Mouse (Mus musculus): Measurements from ENCODE around the gene Aunip. TPM values are rescaled to one million over a fixed set of nuclear protein-coding genes. Genes with fewer than 3 reads are reported as not detected.

Gene Aunip
- total and polyA plus RNA-seq, 2 experiments from 2014 or later: 1.1 to 1.8 TPM

DNA sequence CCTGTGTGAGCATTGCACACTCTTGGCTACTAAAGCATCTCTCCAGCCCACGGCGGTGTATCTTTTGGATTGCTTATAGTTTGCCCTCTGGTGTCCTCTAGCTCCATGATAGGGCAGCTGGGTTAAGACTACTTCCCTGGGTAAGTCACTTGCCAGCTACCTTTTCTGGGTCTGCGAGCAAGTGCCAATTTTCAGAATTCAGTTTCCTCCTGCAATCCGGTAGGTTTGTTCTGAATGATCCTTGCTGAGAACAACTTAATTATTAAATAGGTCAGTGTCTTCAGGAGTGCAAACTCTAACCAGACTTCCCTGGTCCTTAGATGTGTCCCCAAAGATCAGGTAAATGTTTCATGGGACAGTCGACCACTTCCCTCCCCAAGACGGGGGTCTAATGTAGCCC lies 9.7 kb upstream of the Aunip start:
- Histone ChIP-seq H3K4me3 (ENCODE audit: low read depth, low read length) (no peak overlapping the region), H3K9ac (no peak overlapping the region), H3K36me3 (ENCODE audit: insufficient read depth) (no peaks in the 10 kb centered on the region), H3K27me3 (ENCODE audit: insufficient read depth, low read length) (no peaks in the 10 kb centered on the region), H3K27ac (ENCODE audit: low read depth, low read length) (no peak overlapping the region), H3K4me2 (ENCODE audit: low read depth) (no peak overlapping the region), H3K4me1 (ENCODE audit: insufficient read depth) (no peaks in the 10 kb centered on the region; the same call in 1 of the 2 replicates), H3K9me3 (ENCODE audit: low read length) (no peaks in the 10 kb centered on the region)
- no peak for TF ChIP-seq CTCF (IDR thresholded peaks at IDR 0.05; ENCODE audit: low read depth)
- ATAC-seq (no peak), DNase-seq (no peak)
- WGBS: 95% methylated on average over 6 of the region's 6 CpGs

DNA sequence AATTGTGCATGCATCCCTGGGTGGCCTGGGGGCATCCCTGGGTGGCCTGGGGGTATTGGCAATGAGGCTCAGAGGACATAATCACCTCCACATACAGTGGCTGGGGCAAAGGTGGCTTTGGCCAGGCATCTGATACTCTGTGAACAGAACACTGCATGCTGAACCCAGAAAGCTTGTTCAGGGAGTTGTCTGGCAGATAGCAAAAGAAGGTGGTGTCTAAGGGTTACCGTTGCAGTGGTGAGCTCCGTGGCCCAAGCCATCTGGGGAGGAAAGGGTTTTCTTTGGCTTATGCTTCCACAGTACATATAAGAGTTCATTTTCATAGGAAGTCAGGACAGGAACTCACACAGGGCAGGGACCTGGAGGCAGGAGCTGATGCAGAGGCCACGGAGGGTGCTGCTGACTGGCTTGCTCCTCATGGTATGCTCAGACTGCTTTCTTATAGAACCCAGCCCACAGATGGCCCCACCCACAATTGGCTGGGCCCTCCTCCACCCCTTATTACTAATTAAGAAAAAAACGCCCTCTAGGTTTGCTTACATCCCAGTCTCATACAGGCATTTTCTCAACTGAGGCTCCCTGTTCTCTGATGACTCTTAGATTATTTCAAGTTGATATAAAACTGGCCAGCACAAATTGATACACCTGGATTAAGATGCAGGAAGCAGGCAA lies 7.0 kb upstream of the Aunip start:
- no peaks in the 10 kb centered on the region for H3K4me1 ChIP-seq (ENCODE audit: insufficient read depth)
- ATAC-seq: no peak
- 80% methylated on average over 4 of the region's 4 CpGs for WGBS
- DNase-seq: no peak
- no peak overlapping the region for H3K27ac ChIP-seq (ENCODE audit: low read depth, low read length)
- no peak for TF ChIP-seq CTCF (IDR thresholded peaks at IDR 0.05; ENCODE audit: low read depth)
- no peak overlapping the region for H3K4me3 ChIP-seq (ENCODE audit: low read depth, low read length)
- no peak overlapping the region for H3K9ac ChIP-seq
- no peaks in the 10 kb centered on the region for H3K27me3 ChIP-seq (ENCODE audit: insufficient read depth, low read length)
- no peaks in the 10 kb centered on the region for H3K9me3 ChIP-seq (ENCODE audit: low read length)
- peaks cover 19% of the 10 kb centered on the region for H3K36me3 ChIP-seq (ENCODE audit: insufficient read depth)
- H3K4me2 ChIP-seq (ENCODE audit: low read depth): no peak overlapping the region

DNA sequence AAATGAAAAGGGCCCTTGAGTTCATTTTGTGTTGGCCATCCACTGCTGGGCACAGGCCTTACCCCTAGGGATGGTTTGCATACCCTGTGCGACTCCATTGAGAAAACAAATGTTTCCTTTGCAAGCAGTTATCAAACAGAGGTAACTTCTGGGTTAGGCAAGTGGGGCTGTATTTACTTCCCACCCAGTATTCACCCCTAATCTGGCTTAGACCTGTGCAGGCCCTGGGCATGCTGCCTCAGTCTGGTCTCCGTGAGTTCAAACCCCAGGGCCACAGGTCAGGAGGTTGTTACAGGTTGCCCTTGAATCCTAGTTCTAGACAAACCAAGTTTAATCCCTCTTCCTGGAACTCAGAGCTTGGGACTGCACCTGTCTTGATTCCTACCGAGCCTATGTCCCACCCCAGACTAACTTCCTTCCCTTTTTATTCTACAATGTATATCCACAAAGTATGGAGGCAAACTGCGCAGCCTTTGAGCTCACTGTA lies 5.5 kb upstream of the Aunip start:
- Histone ChIP-seq H3K4me2 (ENCODE audit: low read depth) (no peak overlapping the region), H3K27ac (ENCODE audit: low read depth, low read length) (no peak overlapping the region), H3K36me3 (ENCODE audit: insufficient read depth) (peaks cover 19% of the 10 kb centered on the region), H3K4me3 (ENCODE audit: low read depth, low read length) (no peak overlapping the region), H3K4me1 (ENCODE audit: insufficient read depth) (no peaks in the 10 kb centered on the region), H3K9ac (no peak overlapping the region), H3K27me3 (ENCODE audit: insufficient read depth, low read length) (no peaks in the 10 kb centered on the region), H3K9me3 (ENCODE audit: low read length) (no peaks in the 10 kb centered on the region)
- 90% methylated on average over 4 of the region's 4 CpGs for WGBS
- no peak for ATAC-seq
- DNase-seq: no peak
- TF ChIP-seq CTCF (IDR thresholded peaks at IDR 0.05; ENCODE audit: low read depth): no peak

DNA sequence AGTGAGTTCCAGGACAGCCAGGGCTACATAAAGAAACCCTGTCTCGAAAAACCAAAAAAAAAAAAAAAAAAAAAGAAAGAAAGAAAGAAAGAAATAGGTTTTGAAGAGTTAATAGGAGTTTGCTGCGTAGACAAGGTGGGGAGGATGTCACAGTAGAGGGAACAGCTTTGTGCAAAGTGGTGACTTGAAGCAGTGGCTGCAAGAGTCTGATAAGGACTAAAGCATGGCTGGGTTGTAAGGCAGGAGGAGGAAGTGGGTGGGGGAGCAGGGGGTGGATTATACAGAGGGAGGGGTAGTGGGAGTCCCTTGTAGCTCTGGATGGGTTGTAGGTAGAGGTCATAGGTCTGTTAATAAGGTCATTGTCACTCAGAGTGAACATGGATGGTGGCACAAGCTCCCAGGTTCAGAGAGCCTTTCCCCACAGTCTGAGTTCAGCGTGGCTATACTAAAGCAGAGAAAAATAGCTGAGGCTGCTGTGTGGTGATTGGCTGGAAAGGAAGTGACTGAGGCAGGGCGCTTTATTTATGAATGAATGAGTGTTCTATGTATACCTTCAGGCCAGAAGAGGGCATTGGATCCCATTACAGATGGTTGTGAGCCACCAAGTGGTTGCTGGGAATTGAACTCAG lies 4.7 kb upstream of the Aunip start:
- Histone ChIP-seq H3K4me3 (ENCODE audit: low read depth, low read length) (no peak overlapping the region), H3K9ac (no peak overlapping the region), H3K9me3 (ENCODE audit: low read length) (no peaks in the 10 kb centered on the region), H3K27me3 (ENCODE audit: insufficient read depth, low read length) (no peaks in the 10 kb centered on the region), H3K36me3 (ENCODE audit: insufficient read depth) (peaks cover 19% of the 10 kb centered on the region), H3K4me1 (ENCODE audit: insufficient read depth) (no peaks in the 10 kb centered on the region), H3K27ac (ENCODE audit: low read depth, low read length) (no peak overlapping the region), H3K4me2 (ENCODE audit: low read depth) (no peak overlapping the region)
- DNase-seq: no peak
- no peak for TF ChIP-seq CTCF (IDR thresholded peaks at IDR 0.05; ENCODE audit: low read depth)
- no peak for ATAC-seq
- 79% methylated on average over 3 of the region's 4 CpGs for WGBS

DNA sequence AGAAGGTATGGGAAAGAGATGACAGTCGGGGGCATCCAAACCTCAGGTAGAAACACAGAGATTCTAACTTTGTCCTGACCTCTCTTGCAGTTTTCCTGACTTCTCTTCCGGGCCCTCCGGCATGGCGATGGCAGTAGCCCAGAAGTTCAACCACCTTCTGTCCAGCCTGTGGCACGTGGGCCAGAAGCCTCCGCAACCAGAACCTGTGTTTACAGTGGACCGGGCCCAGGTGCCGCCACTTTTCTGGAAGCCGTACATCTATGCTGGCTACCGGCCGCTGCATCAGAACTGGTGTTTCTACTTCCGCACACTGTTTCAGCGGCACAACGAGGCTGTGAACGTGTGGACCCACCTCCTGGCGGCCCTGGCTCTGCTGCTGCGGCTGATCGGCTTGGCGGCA lies 4.1 kb upstream of the Aunip start:
- ATAC-seq: no peak
- no peak for TF ChIP-seq CTCF (IDR thresholded peaks at IDR 0.05; ENCODE audit: low read depth)

DNA sequence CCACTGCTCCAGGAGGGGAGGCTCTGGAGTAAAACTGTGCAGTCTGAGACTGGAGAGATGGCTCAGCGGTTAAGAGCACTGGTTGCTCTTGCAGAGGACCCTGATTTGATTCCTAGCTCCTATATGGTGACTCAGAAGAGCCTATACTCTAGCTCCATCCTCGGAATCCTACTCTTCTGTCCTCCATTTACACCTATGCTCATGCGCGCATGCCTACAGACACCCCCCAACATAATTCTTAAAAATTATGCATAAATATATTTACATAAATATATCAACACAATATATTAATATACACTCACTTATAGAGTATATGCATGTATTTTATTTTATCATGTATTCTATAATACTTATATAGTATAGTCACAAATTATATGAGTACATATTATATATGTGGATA lies 403 bp upstream of the Aunip start:
- Histone ChIP-seq H3K4me1 (ENCODE audit: insufficient read depth) (no peaks in the 10 kb centered on the region), H3K27ac (ENCODE audit: low read depth, low read length) (no peak overlapping the region), H3K9me3 (ENCODE audit: low read length) (no peaks in the 10 kb centered on the region), H3K4me2 (ENCODE audit: low read depth) (peak overlapping the region; percentile 89), H3K4me3 (ENCODE audit: low read depth, low read length) (peak overlapping the region; percentile 42), H3K27me3 (ENCODE audit: insufficient read depth, low read length) (no peaks in the 10 kb centered on the region), H3K36me3 (ENCODE audit: insufficient read depth) (peaks cover 19% of the 10 kb centered on the region), H3K9ac (no peak overlapping the region)
- ATAC-seq: peak; percentile 7
- 79% methylated on average over 4 of the region's 4 CpGs for WGBS
- no peak for DNase-seq
- TF ChIP-seq CTCF (IDR thresholded peaks at IDR 0.05; ENCODE audit: low read depth): no peak

More for the DNA sequence above, 4.1 kb upstream of the Aunip start:
- Histone ChIP-seq H3K9me3 (ENCODE audit: low read length) (no peaks in the 10 kb centered on the region), H3K9ac (no peak overlapping the region), H3K4me1 (ENCODE audit: insufficient read depth) (no peaks in the 10 kb centered on the region), H3K27ac (ENCODE audit: low read depth, low read length) (no peak overlapping the region), H3K4me3 (ENCODE audit: low read depth, low read length) (no peak overlapping the region), H3K27me3 (ENCODE audit: insufficient read depth, low read length) (no peaks in the 10 kb centered on the region), H3K4me2 (ENCODE audit: low read depth) (no peak overlapping the region), H3K36me3 (ENCODE audit: insufficient read depth) (peaks cover 19% of the 10 kb centered on the region)
- no peak for DNase-seq
- 89% methylated on average over 19 of the region's 19 CpGs for WGBS

DNA sequence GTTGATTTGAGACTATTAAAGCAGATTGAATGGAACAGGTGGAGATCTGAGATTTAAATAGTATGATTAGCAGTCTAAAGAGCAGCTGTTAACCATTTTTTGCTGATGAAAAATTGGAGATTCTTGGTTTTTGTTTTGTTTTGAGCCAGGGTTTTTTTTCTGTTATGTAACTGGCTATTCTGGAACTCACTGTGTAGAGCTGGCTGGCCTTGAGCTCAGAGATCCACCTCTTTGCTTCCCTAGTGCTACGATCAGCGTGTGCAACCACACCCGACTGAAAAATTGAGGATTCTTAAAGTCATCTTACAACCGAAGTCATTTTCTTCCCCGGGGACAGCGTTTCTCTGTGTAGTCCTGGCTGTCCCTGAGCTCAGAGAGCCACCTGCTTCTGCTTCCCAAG lies 931 bp downstream of the Aunip start:
- H3K4me3 ChIP-seq (ENCODE audit: low read depth, low read length): no peak overlapping the region
- H3K9ac ChIP-seq: no peak overlapping the region
- 75% methylated on average over 6 of the region's 6 CpGs for WGBS
- no peak for TF ChIP-seq CTCF (IDR thresholded peaks at IDR 0.05; ENCODE audit: low read depth)
- H3K36me3 ChIP-seq (ENCODE audit: insufficient read depth): peaks cover 17% of the 10 kb centered on the region
- no peak for DNase-seq
- no peak overlapping the region for H3K4me2 ChIP-seq (ENCODE audit: low read depth)
- ATAC-seq: no peak
- H3K27me3 ChIP-seq (ENCODE audit: insufficient read depth, low read length): no peaks in the 10 kb centered on the region
- H3K4me1 ChIP-seq (ENCODE audit: insufficient read depth): no peaks in the 10 kb centered on the region
- no peak overlapping the region for H3K27ac ChIP-seq (ENCODE audit: low read depth, low read length)
- no peaks in the 10 kb centered on the region for H3K9me3 ChIP-seq (ENCODE audit: low read length)
